Mouse (Mus musculus) yolk sac, embryonic 10.5 days (tissue): ENCODE measurements around the gene Plxna4.
A peak's percentile ranks its signal among the peaks of the same experiment; 100 is the strongest.

Experiments used
- DNase-seq: peaks from one replicate; pipeline ENCODE4 v3.0.0-alpha.2; 2017; ENCODE audit warnings: low spot score

The Plxna4 gene

DNA sequence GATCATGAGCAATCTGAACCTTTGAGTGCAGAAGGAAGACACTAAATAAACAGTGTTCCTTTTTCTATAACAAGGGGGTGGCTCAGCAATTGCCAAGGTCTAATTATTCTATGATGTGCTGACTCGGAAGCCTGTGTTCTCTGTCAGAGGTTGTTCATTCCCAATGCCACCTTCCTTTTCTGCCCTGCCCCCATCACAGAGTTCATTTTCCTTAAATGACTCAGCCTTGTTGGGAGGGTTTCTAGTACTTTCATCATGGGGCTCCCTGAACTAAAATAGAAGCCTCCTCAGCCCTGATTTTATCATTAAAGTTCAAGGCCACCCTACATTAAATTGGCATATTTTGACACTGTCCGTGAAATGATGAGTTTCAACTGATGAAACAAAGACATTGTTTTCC, 242.0 kb downstream of the Plxna4 start:
- DNase-seq = no peak

DNA sequence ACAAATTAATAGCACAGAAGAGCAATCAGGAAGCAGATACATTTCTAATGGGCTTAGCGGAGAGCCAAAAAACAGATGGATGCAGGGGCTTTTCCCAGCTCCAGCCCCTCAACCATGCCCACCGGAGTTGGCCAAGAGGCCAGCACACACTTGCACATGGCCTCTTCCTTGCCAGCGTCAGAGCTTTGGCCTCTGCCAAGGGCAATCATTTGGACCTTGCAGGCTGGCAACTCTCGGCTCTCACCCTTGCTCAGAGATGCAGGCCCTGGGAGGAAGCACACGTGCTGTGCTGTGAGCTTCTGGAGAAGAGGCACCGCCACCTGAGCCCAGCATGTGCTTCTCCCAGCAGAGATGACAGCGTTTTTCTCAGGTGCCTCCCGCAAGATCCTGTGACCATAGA, 245.3 kb downstream of the Plxna4 start:
- no peak for DNase-seq

DNA sequence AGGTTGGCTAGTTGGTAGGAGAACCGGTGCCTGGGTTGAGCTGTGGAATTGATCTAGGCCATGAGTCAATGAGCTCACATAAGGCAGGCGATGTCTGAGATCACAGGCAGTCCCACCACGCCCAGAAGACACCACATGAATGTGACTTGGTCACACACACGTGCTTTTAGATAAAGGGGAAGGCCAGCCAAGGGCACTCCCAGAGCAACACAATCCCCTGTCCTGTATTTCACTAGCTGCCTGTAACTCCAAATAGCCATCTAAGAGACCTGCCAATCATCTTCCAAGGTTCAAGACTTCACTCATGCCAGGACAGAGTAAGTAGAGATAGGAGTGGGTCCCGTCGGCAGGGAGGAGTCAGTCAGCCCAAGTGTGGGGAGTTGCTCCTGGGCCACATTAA, 245.7 kb downstream of the Plxna4 start:
- DNase-seq = no peak

DNA sequence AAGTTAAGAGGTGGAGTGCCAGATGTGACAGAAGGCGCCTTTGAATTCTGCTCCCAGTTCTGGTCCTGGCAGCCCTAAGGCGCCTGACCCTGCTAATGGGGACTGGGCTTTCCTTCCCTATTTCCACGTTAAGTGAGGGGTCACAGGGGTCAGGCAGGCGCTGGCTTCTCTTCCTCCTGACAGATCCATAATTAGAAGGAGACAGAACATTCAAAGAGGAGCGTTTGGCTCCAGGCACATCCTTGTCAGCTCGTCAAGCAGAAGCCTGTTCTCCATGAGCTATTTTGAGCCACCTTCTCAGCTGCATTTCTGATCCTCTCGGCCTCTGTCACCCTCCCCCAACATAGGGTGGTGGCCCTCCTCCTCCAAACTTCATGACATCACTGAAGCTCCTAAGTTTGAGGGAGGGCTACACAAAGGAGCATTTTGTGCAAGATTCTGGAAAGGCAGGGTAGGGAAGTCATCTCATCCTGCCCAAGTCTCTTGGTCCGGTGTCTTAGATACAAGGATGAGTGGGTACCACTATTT, 249.5 kb downstream of the Plxna4 start:
- no peak for DNase-seq

DNA sequence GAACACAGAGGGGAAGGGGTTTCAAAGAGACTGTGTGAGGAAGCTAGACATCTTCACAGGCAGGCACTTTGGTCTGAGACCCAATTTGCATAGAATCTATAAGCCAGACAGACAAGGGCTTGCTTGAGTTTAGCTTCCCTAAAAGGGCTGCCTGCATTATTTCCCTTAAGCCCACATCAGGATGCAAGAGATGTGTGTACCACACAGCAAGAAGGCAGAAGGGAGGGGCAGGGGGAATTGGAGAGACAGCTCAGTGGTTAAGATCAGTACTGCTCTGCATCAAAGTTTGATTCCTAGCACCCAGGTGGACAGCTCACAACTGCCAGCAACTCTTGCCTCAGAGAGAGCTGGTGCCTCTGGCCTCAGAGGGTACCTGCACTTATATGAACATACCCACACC, 256.7 kb downstream of the Plxna4 start:
- no peak for DNase-seq

DNA sequence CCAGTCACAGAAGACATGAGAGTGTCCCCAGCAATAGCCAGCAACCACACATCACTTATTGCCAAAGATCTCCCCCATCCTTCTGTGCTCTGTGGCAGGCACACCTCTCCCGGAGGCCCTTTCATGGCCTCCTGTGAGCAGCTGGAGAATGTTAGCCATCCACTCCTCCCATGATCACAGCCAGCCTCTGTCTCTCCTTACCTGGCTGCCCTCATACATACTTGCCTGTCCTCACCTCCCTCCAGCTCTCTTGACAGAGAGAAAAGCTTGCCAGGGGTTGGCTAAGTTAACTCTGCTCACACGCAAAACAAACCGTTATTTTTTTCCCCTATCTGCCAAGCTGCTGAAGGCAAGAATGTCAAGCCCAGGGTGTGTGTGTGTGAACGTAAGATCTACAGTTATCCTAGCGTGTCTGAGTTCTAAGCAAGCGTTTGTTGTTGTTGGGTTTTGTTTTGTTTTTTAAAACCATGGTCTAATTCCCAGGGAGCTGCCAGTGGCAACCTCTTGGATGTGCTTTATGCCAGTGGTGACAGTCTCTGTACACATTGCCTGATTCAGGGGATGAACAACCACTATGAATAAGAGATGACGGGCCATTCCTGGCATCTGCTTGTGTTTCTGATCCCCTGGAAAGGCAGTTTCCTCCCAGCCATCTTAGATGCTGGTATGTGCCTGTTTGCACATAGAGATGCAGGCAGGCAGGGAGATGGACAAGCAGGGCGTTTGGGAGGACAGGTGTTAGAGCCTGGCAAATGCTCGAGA, 257.8 kb downstream of the Plxna4 start:
- DNase-seq = no peak

DNA sequence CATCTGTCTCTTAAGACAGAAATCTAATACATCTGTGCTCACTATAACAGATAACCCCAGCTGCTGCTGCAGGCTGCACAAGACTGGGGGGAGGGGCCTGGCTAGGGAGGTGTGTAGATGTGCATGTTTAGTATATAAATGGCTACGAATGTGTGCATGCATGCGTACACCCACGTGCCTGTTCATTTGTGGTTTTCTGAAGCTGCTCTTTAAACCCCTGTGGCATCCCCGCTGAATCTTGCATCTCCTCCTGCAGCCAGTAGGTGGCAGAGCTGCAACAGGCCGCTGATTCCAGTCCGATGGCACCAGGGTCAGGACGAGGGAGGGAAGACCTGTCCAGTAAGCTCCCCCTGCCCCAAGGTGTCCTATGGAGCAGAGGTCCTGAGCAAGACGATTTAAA, 260.0 kb downstream of the Plxna4 start:
- peak; percentile 50 for DNase-seq

DNA sequence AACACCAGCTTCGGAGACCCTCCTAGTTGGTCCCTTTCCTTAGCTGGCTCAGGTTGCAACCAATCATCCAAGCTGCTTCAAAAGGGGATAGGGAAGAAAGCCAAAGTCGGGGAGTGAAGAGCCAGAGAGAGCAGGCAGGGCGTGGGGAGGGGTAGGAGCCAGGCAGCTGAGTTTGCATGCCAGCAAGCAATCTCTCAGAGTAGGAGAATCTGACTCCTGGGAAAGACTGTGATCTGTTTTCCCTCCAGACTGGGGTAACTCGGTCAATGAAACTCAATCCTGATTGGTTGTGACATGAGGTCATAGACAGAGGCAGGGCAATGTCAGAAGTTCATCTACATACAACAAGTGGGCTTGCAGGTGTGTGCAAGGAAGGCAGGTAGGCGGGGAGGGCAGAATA, 260.8 kb downstream of the Plxna4 start:
- no peak for DNase-seq

DNA sequence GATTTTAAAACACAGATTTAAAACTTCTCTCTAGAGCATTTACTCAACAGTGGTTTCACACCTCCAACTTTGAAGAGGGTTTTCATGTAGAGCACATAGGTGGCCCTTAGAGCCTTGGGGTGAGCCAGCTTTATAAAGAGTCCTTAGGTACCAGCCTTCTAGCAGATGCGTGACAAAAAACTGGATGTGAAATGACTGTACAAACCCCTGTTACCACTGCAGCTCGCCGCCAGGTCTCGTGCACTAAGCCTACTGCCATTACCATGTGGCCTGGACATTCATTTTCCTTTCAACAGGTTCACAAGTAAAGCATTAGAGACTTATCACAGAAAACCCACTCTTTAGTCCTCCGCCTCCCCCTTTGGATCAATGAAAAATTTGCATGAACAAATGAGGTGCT, 261.6 kb downstream of the Plxna4 start:
- no peak for DNase-seq

DNA sequence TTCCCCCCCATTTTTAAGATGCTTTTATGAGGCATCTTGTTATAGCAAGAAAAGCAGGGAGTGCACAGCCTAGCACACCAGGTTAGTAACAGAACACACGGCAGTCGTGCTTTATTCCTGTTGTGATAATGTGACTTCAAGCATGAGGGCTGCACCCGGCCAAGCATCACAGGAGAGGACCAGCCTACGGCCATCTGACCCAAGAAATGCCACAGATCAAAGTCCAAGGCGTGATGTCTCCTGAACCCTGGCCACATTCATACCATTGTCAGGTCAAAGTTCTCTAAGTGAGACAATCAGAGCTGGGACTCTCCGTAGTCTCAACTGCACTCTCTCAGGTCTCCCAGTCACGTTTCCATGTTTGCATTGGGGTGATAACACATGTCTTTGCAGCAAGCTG, 262.1 kb downstream of the Plxna4 start:
- no peak for DNase-seq

DNA sequence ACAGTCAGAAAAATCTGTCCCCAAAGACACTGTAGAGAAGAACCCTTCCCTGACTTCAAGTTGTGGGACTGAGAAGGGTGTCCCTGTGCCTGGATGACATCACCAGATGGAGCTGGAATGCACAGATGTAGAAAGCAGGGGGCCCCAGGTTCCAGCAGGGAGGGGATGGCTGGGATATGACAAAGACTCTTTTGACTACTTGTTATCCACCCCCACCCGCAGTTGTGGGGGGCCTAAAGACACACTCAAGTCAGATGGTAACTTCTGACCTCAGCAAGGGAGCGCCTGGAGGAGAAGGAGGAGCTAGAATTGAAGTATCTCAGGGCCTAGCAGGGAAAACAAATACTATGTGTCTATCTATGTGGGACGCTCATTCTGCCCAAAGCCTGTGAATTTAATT, 266.8 kb downstream of the Plxna4 start:
- DNase-seq = no peak

DNA sequence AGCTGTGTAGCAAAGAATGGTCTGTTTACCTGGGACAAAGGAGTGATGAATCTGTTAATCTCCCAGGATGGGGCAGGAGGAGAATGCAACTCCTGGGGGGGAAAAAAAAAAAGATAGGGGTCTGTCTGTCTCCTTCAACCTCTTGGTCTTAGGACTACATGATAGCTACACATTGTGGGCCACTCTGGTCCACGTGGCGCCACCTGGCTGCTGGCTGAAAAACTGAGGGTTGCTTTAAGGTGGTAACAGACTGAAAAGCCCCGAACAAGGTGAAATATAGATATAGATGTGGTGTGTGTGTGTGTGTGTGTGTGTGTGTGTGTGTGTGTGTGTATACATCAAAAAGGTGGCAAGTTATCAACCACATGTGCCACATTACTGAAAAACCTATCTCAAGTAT, 267.7 kb downstream of the Plxna4 start:
- no peak for DNase-seq

DNA sequence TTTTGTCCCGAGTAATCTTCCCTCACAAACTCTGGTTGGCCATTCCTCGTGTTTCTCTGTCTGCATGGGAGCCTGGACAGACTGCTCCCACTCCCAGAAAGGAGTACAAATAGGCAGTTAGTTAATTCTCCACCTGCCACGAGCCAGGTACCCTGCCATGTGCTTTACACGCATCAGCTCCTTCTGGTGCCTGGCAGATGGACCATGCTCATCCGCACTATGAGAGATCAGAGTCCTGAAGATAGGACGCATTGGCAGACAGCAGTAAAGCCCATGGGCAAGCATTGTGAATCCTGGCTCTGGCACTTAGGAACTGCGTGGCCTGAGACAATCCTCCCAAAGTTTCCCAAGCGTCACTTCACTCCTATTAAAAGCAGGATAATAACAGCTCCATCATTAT, 270.5 kb downstream of the Plxna4 start:
- no peak for DNase-seq

DNA sequence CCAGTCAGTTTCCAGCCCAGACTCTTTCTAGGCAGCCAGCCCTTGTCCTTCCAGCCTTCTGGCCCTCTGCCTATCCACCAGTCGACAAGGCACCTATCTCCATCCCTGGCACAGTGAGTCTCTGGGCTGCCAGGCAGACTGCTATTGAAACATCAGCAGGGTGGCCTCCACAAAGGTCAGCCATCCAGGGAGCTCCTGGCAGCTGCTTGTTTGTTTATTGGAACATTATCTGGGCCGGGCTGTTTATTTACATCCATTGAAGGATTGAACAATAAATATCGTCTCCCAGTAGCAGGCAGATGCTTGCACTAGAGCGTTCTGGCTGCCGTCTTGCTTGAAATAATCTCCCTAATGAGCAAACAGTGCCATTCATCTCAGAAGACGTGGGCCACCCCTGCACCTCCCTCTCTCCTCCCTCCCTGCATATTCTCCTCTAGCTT, 273.0 kb downstream of the Plxna4 start:
- DNase-seq = no peak

DNA sequence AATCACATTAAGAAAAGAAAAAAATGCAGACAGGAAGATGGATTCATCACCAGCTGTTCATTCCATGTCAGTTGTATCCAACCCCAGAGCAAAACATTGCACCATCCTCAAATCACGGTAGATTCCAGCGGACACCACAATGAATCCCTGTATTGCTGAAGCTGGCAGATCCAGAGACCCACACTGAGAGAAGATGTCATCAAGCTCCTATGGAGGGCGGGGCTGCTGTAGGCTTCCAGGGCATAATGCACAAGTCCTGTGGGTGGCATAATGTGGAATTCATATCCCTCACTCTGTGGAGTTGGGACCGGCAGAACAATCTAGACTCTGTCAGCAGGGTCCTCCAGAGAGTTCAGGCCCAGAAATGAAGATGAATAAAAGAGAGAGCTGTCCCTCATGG, 278.8 kb downstream of the Plxna4 start:
- DNase-seq = no peak

DNA sequence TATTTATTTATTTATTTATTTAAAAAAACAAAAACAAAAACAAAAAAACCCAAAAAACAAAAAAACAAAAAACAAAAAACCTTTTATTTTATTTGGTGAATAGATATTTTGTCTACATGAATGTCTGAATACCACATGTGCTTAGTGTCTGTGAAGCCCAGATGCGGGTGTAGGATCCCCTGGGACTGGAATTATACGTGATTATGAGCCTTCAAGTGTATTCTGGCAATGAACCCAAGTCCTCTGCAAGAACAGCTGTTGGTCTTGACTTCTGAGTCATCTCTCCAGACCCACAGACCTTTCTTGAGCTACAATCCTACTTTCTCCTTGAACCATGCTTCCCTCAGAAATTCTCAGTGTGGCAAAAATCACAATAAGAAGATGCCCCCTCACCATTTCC, 287.4 kb downstream of the Plxna4 start:
- no peak for DNase-seq

DNA sequence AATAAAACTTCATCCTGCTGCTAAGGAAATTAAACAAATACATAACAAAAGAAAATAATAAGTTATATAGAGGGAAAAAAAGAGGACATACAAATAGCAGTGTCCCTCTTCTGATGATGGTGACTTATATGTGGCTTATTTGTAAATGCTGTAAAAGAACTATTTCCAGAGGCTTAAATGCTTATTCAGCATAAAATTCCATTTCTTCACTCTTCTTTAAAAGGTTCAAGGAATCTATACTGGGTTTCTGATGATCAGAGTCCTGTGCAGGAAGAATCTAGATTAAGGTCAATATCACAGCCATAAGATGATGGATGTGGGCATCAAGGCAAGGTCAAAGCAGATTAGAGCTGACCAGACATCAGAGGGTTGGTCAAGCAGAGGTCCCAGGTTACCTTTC, 306.5 kb downstream of the Plxna4 start:
- no peak for DNase-seq

DNA sequence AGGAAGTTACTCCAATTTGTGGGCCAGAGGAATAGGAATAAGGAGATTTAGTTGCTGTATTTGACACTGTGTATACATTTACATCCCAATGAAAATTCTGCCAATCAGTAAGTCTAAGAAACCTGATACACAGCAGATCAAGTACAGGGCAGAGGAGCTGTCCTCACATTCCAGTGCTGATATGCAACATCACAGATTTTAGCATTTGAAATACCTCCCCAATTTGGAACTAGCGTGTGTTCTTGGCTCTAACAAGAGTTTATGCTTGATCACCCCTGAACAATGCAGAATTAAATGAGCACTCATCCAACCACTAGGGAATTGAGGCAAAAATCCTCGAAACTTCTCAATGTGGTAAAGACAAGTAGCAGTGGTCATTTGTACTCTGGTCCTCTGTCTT, 307.3 kb downstream of the Plxna4 start:
- peak; percentile 3 for DNase-seq

DNA sequence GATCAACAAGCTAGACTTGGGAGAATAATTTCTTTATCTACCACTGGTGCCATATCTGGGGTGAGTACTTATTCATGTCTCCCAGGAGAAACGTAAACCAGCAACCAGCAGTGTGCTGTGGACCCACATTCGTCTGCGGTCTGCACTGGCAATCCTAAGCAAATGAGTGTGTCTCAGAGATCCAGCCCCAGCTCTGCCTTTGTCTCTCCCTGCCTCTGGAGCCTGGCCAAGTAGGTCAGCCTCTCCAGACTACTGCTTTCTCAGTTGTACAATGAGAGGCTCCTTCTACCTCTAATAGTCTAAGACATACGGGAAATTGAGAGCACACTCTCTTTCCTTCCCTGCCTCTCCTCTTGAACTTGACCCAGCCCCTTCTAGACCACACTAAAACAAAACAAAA, 316.5 kb downstream of the Plxna4 start:
- DNase-seq = no peak

DNA sequence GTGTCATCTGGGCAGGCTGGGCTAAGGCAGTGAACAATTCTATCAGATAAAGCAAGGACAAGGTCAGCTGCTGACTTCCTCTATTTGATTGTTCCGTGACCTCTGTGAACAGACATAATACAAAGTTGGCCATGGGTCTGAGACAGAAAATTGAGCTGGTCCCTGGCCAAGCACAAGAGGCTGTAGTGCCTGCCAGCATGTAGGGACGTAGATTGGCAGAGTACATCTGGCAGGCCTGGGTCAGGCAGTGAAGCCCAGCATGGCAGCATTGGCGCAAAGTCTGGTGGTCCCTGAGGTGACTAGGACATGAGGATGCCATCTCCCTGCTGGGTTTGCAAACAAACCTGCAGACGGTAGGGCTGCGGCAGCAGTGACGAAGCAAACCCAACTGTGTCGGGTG, 321.9 kb downstream of the Plxna4 start:
- DNase-seq = no peak

DNA sequence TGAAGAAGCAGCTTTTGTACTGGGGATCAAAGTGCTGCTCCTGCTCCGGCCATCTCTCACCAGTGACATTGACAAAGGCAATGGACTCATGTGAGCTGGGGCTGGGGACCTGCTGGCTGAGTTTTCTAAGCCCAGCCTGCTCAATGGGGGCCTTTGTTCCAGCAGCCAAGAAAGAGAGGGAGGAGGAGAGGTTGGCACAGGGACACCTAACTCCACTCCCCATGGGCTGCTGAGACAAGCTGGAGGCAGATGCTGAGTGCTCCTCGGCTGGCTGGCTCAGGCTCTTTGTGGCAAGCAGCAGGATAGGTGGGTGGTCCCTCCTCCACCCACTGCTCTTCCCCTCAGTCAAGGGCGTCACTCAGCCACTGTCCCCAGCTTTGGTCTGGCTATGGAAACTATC, 326.7 kb downstream of the Plxna4 start:
- no peak for DNase-seq

DNA sequence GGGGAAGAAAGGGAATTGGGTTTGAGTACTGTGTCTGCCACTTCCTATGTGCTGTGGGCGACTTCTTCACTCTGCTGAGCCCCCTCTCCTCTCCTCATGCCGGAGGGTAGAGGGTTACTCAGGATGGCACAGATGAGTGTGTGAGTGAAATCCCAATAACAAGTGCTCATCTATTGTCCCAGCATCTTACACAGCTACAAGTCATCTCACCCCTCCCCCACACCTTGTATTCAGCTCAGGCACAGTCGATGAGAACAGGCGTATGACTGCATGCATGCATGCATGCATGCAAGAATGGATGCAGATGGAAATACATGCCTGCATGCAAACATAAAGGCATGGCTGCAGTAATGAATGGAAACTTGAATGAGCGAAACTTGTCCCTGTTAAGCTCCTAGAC, 327.7 kb downstream of the Plxna4 start:
- DNase-seq = no peak

DNA sequence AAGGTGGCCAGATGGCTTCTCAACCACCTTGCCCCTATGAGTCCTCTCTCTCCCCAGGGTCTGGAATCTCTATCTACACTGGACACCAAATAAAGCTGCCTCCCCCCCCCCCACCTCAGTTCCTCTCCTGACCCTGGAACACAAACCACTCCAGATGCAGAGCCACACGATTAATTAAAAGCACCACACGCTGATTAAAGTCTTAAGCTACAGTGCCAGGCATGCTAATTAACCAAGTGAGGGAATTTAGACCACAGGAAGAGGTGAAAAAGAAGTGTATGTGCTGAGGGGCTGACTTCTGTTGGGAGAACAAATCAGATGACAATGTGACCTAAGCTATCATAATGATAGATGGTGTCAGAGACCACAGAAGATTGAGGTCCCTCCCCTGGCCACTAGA, 332.8 kb downstream of the Plxna4 start:
- DNase-seq = no peak

DNA sequence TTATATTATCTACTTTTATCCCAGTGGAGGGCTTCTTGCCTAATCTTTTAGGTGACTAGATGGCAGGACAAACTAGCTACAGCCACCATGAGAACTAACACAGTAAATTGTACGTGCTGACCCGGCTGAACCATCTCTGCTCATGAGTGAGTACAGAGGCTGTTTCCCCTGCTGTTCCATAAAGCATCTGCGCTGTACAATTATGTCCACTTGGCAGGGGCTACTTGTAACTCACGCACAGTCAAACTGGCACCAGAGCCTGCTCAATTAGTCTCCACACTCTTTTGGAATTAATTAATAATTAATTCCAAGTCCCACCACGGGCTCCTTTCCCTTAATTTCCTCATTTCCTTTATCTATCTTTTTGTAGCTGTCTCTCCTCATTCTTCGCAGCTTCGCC, 335.8 kb downstream of the Plxna4 start:
- DNase-seq = no peak
